Mouse (Mus musculus): ENCODE measurements around the gene Tcl1.
"Not testable (repeated sequence)": the region's sequence is repeated elsewhere in the genome, so short reads cannot be mapped to it uniquely, and the experiment has no call there.

- not testable (repeated sequence) for TF ChIP-seq CTCF (IDR thresholded peaks at IDR 0.05; ENCODE audit: borderline replicate concordance, insufficient read depth, low read length); POLR2A (IDR thresholded peaks at IDR 0.05; ENCODE audit: low read depth, low read length)
Observed at GRCm38 (mm10) chr12:105174318-105174717, 48.3 kb downstream of the Tcl1 start.
